Mouse (Mus musculus): ENCODE measurements at regions not wholly inside any gene's neighbourhood (a gene's known extent, or its start where the extent isn't known, plus 50 kb on each side); places are given as distances from the start of the nearest gene placed in this dataset.
"Not testable (repeated sequence)": the region's sequence is repeated elsewhere in the genome, so short reads cannot be mapped to it uniquely, and the experiment has no call there.

- ATAC-seq (ENCODE audit: extremely low read depth, insufficient number of reproducible peaks, low FRiP score, poor library complexity, severe bottlenecking) = no peak
Observed at GRCm38 (mm10) chr1:193505381-193505780, 135.3 kb upstream of the Camk1g start.

DNA sequence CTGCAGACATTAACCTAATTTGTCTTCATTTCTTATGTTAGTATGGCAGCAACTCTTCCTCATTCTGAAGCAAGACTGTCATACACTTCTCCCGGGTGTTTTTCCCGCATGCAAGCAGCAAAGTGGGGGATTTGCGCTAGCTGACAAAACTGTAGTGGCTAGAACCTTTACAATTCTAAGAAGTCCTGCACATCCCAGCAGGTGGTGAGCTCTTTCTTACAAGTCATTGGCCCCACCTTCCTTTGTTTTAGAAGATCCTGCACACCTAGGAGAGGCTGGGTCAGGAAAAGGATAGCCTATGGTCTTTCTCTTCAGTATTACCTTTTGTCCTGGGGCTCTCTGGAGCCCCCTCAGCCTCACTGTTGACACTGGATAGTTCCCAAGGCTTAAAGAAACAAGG, 134.5 kb upstream of the Camk1g start:
- ATAC-seq (ENCODE audit: extremely low read depth, insufficient number of reproducible peaks, low FRiP score, poor library complexity, severe bottlenecking) = no peak

DNA sequence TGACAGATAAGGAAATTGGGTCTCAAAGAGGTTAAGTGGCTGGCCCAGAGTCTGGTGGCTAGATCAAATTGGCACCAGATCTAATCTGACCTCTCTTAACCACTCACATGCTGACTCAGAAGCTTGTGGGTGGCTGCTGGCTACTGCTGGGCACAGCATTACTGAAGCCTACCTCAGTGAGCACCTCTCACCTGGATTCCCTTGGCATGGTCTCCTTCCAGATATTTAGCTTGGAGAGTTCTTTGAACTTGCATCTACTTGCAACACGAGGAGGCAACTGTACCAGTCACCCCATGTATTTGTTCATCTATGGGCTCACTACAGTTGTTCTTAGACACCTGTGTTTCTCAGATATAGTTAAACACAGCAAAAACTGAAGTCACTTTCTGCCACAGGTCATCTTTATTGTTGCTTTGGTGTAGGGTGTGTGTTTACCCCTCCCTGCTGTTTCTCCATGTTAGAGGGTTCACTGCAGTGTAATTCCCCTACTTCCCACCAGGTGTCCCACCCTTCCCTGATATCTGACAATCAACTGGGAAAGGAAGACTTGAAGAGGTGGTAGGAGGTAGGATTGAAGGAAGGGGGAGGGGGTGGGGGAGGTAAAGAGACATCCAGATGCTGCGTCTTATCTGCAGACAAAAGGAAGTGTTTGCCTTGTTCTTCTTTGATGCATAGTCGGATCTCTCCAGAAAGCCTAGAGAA, 133.7 kb upstream of the Camk1g start:
- ATAC-seq (ENCODE audit: extremely low read depth, insufficient number of reproducible peaks, low FRiP score, poor library complexity, severe bottlenecking) = no peak

DNA sequence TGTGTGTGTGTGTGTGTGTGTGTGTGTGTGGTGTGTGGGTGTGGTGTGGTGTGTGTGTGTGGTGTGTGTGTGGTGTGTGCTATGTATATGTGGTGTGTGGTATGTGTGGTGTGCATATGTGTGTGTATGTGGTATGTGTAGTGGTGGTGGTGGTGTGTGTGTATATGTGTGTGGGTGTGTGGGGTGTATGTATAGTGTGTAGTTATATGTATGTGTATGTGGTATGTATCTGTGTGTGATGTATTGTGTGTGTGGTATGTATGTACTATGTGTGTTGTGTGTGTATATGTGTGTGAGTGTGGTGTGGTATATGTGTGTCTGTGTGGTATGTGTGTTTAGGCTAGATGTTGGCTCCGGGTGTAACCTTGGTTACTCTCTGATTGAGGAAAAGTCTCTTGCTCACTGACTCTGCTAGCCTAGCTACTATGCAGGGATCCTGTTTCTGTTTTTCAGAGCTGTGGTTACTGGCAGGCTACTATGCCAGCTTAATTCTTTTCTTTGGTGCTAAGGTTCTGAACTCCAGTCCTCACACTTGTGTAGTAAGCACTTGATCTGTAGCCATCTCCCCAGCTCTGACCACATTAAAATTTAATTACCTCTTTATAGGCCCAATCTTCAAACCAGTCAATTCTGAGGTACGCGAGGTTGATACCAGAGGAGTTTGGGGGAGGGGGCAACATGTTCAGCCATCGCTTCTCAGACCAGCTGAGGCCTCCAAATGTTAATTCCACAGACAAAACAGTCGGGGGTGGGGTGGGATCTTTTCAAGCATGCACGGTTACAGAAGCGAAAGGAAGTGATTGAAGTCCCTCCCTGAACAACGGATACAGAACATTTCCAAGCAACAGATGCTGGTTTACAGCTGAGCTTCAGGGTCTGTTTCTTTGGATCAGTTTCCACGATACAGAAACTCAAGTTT, 126.4 kb upstream of the Camk1g start:
- ATAC-seq (ENCODE audit: extremely low read depth, insufficient number of reproducible peaks, low FRiP score, poor library complexity, severe bottlenecking) = no peak

DNA sequence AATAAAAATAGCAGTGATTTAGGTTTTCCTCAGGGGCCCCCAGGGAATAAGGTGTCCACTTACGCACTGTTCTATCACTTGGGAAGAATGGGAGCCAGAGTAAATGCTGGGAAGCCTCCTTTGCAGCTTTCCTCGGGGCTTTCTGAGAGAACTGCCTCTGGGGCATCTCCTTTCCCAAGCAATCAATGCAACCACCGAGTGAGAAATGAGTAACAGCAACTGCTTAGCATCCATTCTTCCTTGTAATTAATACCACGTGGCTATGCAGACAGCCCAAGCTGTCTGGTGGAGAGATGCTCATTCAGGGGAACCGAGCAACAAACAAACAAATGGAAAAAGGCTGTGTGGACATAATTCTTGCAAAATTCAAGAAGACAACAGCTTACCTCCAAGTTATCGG, 117.9 kb upstream of the Camk1g start:
- ATAC-seq (ENCODE audit: extremely low read depth, insufficient number of reproducible peaks, low FRiP score, poor library complexity, severe bottlenecking) = no peak

DNA sequence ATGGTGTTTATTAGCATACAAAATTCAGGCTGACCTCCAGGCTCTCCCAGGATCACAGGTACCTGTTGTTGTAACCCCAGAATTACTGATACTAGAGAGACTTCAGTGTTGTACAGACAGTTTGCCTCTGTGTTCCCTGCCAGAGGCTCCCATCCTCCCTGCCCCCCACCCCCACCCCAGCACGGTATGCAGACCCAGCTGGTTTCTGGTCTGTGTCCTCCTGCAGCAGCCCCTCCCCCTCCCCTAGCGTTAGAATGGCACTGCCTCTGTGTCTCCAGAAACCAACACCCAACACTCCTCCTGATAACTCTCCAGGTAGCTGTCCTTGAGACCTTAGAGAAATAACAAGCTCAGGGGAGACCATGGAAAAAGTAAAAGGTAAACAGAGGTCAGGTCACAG, 116.6 kb upstream of the Camk1g start:
- not testable (repeated sequence) for ATAC-seq (ENCODE audit: extremely low read depth, insufficient number of reproducible peaks, low FRiP score, poor library complexity, severe bottlenecking)

DNA sequence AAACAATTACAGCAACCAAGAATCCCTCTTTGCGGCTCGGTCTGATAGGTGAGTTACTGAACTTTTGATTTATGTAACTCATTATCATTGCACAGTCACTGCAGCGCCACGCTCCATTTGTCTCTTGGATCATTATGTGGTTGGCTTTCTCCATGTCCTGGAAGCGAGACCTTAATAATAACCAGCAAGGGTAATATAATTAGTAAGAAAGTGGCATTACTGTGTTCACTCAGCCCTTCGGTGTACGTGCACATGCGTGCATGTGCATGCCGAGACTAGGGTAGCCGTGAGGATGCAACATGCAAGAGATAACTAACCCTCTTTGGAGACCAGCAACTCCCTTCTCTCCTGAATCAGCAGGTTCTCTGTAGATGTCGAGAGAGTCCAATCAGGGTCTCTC, 114.9 kb upstream of the Camk1g start:
- ATAC-seq (ENCODE audit: extremely low read depth, insufficient number of reproducible peaks, low FRiP score, poor library complexity, severe bottlenecking) = no peak

GRCm38 (mm10) chr1:193477298-193477697, 107.2 kb upstream of the Camk1g start:
- ATAC-seq (ENCODE audit: extremely low read depth, insufficient number of reproducible peaks, low FRiP score, poor library complexity, severe bottlenecking) = no peak

DNA sequence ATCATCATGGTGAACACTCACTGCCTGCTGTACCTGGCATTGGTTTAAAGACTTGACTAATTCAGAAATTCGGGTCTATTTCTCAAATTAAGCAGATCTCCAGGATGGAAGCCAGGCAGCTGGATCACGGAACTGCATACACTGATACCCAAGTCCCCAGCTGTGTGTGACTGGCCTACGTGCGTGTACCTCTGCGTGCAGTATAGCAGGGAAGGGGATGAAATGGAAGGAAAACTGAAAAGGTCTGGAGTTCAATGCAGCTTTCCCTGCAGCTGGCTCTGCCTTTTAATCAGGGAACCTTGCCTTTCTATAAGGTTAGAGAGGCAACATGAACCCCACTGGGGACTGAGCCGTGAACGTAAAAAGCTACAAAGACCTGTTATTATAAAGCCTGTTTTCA, 106.7 kb upstream of the Camk1g start:
- no peak for ATAC-seq (ENCODE audit: extremely low read depth, insufficient number of reproducible peaks, low FRiP score, poor library complexity, severe bottlenecking)

- ATAC-seq (ENCODE audit: extremely low read depth, insufficient number of reproducible peaks, low FRiP score, poor library complexity, severe bottlenecking) = no peak
Observed at GRCm38 (mm10) chr1:193466306-193466705, 96.2 kb upstream of the Camk1g start.

- no peak for ATAC-seq (ENCODE audit: extremely low read depth, insufficient number of reproducible peaks, low FRiP score, poor library complexity, severe bottlenecking)
Observed at GRCm38 (mm10) chr1:193459735-193460134, 89.6 kb upstream of the Camk1g start.

DNA sequence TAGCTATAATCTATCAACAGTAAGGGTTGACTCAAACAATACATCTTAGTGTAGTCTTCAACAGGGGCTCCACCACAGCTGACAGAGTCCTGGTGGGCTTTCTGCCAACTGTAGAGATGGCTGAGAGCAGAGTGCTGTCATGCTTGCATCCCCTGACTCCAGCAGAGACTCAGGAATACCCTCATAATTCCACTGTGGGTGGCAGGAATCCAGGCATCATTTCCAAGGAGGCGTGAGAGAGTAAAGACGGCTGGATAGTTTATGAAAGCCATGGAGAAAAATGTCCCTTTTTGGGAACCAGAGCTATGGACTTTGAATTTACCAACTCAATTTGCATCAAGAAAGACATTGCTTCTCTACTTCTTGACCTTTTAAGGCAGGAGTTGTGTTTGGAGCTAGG, 87.8 kb upstream of the Camk1g start:
- ATAC-seq (ENCODE audit: extremely low read depth, insufficient number of reproducible peaks, low FRiP score, poor library complexity, severe bottlenecking) = no peak

GRCm38 (mm10) chr1:193453654-193454053, 83.6 kb upstream of the Camk1g start:
- ATAC-seq (ENCODE audit: extremely low read depth, insufficient number of reproducible peaks, low FRiP score, poor library complexity, severe bottlenecking) = no peak

DNA sequence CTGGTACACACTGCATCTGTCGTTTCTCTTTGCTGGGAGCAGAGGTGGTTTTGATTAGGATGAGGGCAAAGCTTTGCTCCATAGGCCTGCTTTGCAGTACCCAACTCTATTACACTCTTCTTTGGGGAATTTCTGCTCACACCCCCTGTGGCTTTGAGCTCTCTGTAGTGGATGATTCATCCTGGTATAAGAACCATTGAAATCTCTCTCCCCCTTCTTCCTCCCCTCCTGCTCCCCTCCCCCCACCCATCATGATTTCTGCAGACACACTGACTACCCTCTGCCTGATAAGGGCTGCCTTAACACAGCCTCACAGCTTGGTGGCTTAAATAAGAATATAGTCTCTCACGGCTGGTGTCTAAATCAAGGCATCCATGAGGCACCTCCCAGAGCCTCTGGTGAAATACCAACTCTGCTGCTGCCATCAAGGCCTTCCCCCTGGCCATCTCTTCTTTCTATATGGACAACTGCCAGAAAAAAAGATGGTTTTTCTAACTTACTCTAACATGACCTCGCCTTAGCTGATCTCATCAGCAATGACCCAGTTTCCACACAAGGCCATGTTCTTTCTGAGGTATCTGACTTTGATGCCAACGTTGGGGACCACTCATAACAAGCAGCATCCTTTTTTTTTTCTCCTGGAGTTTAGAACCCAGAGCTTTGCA, 81.5 kb upstream of the Camk1g start:
- no peak for ATAC-seq (ENCODE audit: extremely low read depth, insufficient number of reproducible peaks, low FRiP score, poor library complexity, severe bottlenecking)

DNA sequence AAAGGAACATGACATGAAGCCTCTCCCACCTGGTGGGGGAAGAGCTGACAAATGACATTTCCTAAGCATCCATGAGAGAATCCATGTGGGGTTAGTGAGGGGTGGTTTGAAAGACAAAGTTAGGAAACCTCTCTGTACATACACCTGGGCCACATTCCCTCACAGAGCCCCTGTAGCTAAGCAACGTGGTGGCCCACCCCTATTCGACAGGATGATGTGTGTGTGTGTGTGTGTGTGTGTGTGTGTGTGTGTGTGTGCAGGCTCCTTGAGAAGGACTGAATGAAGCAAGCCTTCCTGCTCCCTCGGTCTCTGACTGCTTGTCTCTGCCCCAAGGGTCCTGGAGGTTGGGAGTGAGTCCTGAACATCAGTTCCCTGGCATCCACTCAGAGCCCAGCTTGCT, 80.7 kb upstream of the Camk1g start:
- ATAC-seq (ENCODE audit: extremely low read depth, insufficient number of reproducible peaks, low FRiP score, poor library complexity, severe bottlenecking) = no peak

DNA sequence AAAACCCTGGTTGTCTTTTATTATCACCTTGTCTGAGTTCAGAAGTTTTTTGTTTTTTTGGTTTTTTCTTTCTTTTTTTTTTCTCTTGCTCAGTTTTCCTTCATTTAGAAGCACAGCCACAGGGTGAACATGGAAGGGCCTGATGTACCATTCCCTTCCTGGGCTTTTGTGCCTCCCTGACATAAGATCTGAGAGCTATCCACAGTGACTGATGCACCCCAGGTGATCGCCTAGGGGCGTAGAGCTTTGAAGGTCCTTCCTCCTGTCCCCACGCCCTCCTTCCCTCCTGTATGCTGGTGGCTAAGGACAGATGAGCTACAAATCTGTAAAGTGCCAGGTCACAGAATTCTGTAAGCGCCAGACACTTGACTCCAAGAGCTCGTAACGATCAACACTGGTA, 80.1 kb upstream of the Camk1g start:
- ATAC-seq (ENCODE audit: extremely low read depth, insufficient number of reproducible peaks, low FRiP score, poor library complexity, severe bottlenecking) = no peak

GRCm38 (mm10) chr1:193449394-193450103, 79.5 kb upstream of the Camk1g start:
- no peak for ATAC-seq (ENCODE audit: extremely low read depth, insufficient number of reproducible peaks, low FRiP score, poor library complexity, severe bottlenecking)

GRCm38 (mm10) chr1:193448793-193449393, 78.8 kb upstream of the Camk1g start:
- no peak for ATAC-seq (ENCODE audit: extremely low read depth, insufficient number of reproducible peaks, low FRiP score, poor library complexity, severe bottlenecking)

DNA sequence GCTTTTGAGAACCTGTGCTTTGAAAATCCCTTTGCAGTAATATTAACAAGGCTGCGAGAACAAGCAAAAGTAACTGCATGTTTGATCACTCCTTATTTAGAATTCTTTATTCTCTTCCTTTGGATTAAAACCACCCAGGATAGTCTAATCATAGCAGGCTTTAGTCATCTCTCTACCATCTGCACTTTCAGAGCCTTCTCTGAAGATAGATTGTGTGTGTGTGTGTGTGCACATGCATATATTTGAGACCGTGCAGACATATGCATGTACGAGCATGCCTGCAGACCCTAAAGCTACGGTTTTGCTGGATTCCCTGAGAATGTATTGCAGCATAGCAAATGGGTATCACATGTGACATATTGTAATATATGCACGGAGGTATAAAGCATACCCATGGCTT, 77.5 kb upstream of the Camk1g start:
- ATAC-seq (ENCODE audit: extremely low read depth, insufficient number of reproducible peaks, low FRiP score, poor library complexity, severe bottlenecking) = no peak

Measured in neutrophil, adult 5-6 weeks (primary cell).